Mouse (Mus musculus): ENCODE data around the gene Gng2.
"Not testable (repeated sequence)": the region's sequence is repeated elsewhere in the genome, so short reads cannot be mapped to it uniquely, and the experiment has no call there.

Gene Gng2

GRCm38 (mm10) chr14:19935084-19935483, 42.3 kb downstream of the Gng2 start:
- DNase-seq: no peak

- no peak for DNase-seq
Measured at GRCm38 (mm10) chr14:19933314-19933713, 44.1 kb downstream of the Gng2 start.

GRCm38 (mm10) chr14:19927879-19928278, 49.5 kb downstream of the Gng2 start:
- no peak for DNase-seq

GRCm38 (mm10) chr14:19927156-19927555, 50.3 kb downstream of the Gng2 start:
- no peak for DNase-seq

GRCm38 (mm10) chr14:19926312-19926711, 51.1 kb downstream of the Gng2 start:
- DNase-seq: no peak

- DNase-seq: no peak
Measured at GRCm38 (mm10) chr14:19925157-19925556, 52.3 kb downstream of the Gng2 start.

GRCm38 (mm10) chr14:19924086-19924485, 53.3 kb downstream of the Gng2 start:
- DNase-seq: no peak

GRCm38 (mm10) chr14:19920254-19920691, 57.2 kb downstream of the Gng2 start:
- no peak for DNase-seq

- DNase-seq: no peak
Measured at GRCm38 (mm10) chr14:19919789-19920188, 57.6 kb downstream of the Gng2 start.

- no peak for DNase-seq
Measured at GRCm38 (mm10) chr14:19917534-19917933, 59.9 kb downstream of the Gng2 start.

- no peak for DNase-seq
Measured at GRCm38 (mm10) chr14:19916315-19916714, 61.1 kb downstream of the Gng2 start.

GRCm38 (mm10) chr14:19912891-19913290, 64.5 kb downstream of the Gng2 start:
- DNase-seq: no peak

GRCm38 (mm10) chr14:19905615-19906014, 71.8 kb downstream of the Gng2 start:
- peak; percentile 85 to 87 for DNase-seq

GRCm38 (mm10) chr14:19904821-19905220, 72.6 kb downstream of the Gng2 start:
- DNase-seq: peak in 1 of 2 experiments; percentile 35

GRCm38 (mm10) chr14:19904031-19904430, 73.4 kb downstream of the Gng2 start:
- peak in 1 of 2 experiments; percentile 19 for DNase-seq

GRCm38 (mm10) chr14:19900492-19900891, 76.9 kb downstream of the Gng2 start:
- DNase-seq: no peak

GRCm38 (mm10) chr14:19887569-19887968, 89.9 kb downstream of the Gng2 start:
- DNase-seq: no peak

GRCm38 (mm10) chr14:19884431-19884830, 93.0 kb downstream of the Gng2 start:
- not testable (repeated sequence) for DNase-seq

- DNase-seq: no peak
Measured at GRCm38 (mm10) chr14:19874201-19874807, 103.1 kb downstream of the Gng2 start.

GRCm38 (mm10) chr14:19867286-19867935, 110.0 kb downstream of the Gng2 start:
- no peak for DNase-seq

- not testable (repeated sequence) for DNase-seq
Measured at GRCm38 (mm10) chr14:19865121-19865520, 112.3 kb downstream of the Gng2 start.

- DNase-seq: no peak
Measured at GRCm38 (mm10) chr14:19861311-19862080, 115.9 kb downstream of the Gng2 start.

- no peak for DNase-seq
Measured at GRCm38 (mm10) chr14:19860281-19860680, 117.1 kb downstream of the Gng2 start.

All from cerebellum, postnatal 36 days (tissue).